Mouse (Mus musculus) intestine, embryonic 16.5 days (tissue): ENCODE data around the gene Enpp1. TPM values are rescaled to one million over a fixed set of nuclear protein-coding genes. Genes with fewer than 3 reads are reported as not detected.

Source experiments
- ATAC-seq: fragments of 200-750 bp; cut with Nextera tagmentation; 2 replicates; pipeline ENCODE4 v1.8.0; 2017; ENCODE audit warnings: moderate TSS enrichment, moderate library complexity
- H3K27ac ChIP-seq: fragments of 300-500 bp; sonication (generic); 2 replicates; pipeline ENCODE4 v1.5.1; 2014; ENCODE audit warnings: mild to moderate bottlenecking, low read length
- H3K27me3 ChIP-seq: fragments of 300-500 bp; sonication (generic); replicated peaks from 2 replicates; pipeline ENCODE4 v1.6.1; 2014; ENCODE audit warnings: low read length, control low read depth, mixed read lengths; ENCODE audit not compliant: control insufficient read depth, insufficient read depth
- H3K36me3 ChIP-seq: fragments of 300-500 bp; sonication (generic); 2 replicates; pipeline ENCODE4 v1.6.1; 2014; ENCODE audit warnings: low read length, control low read depth; ENCODE audit not compliant: control insufficient read depth, insufficient read depth
- H3K4me1 ChIP-seq: fragments of 300-500 bp; sonication (generic); 2 replicates; pipeline ENCODE4 v1.6.1; 2014; ENCODE audit warnings: low read length, control low read depth, mixed read lengths; ENCODE audit not compliant: control insufficient read depth, insufficient read depth
- H3K4me2 ChIP-seq: fragments of 300-500 bp; sonication (generic); 2 replicates; pipeline ENCODE4 v1.6.1; 2014; ENCODE audit warnings: low read depth, low read length, control low read depth
- H3K4me3 ChIP-seq: fragments of 300-500 bp; sonication (generic); 2 replicates; pipeline ENCODE4 v1.5.1; 2014; ENCODE audit warnings: mild to moderate bottlenecking, low read length
- H3K9ac ChIP-seq: fragments of 300-500 bp; sonication (generic); 2 replicates; pipeline ENCODE4 v1.6.1; 2014; ENCODE audit warnings: low read depth, low read length
- H3K9me3 ChIP-seq: fragments of 300-500 bp; sonication (generic); 2 replicates; pipeline ENCODE4 v1.6.1; 2016; ENCODE audit warnings: low read length, control low read depth; ENCODE audit not compliant: control insufficient read depth
- WGBS: fragments of 180-500 bp; shearing (Covaris S2); extraction: QIAGEN DNeasy Blood & Tissue Kit; methylation state at CpG from one replicate; pipeline ENCODE4 v1.1.7; 2014; 5-methylcytosine and 5-hydroxymethylcytosine counted together
- polyA plus RNA-seq: library from polyadenylated mRNA; unstranded; fragments of >200 nt; fragmentation: Nextera tagmentation; extraction: Ambion mirVana; gene quantifications from 2 replicates; pipeline ENCODE4 v1.2.1, GENCODE M21; 2015

Enpp1 gene
- polyA plus RNA-seq, 1 experiment from 2014 or later, result 10.1 TPM

GRCm38 (mm10) chr10:24634288-24634687, 77.7 kb downstream of the Enpp1 start:
- Histone ChIP-seq H3K9ac (peak overlapping the region; percentile 62), H3K4me3 (no peak overlapping the region), H3K27me3 (no peaks in the 10 kb centered on the region), H3K9me3 (no peaks in the 10 kb centered on the region), H3K36me3 (no peaks in the 10 kb centered on the region), H3K4me1 (peaks cover 38% of the 10 kb centered on the region), H3K27ac (peak overlapping the region; percentile 96), H3K4me2 (0 out of 2 replicates have a peak overlapping the region, but pooled peaks have one; percentile 6)
- WGBS, result 43% methylated on average over 9 of the region's 9 CpGs
- ATAC-seq, result no peak

- no peak overlapping the region for H3K4me3 ChIP-seq
- ATAC-seq, result no peak
- 90% methylated on average over 5 of the region's 5 CpGs for WGBS
- H3K27ac ChIP-seq, result no peak overlapping the region
- no peaks in the 10 kb centered on the region for H3K9me3 ChIP-seq
- H3K27me3 ChIP-seq, result no peaks in the 10 kb centered on the region
- peaks cover 21% of the 10 kb centered on the region for H3K4me1 ChIP-seq
- no peaks in the 10 kb centered on the region for H3K36me3 ChIP-seq
- no peak overlapping the region for H3K4me2 ChIP-seq
- H3K9ac ChIP-seq, result no peak overlapping the region
Observed at GRCm38 (mm10) chr10:24631122-24631521, 80.8 kb downstream of the Enpp1 start.

- H3K4me2 ChIP-seq, result 0 out of 2 replicates have a peak overlapping the region, but pooled peaks have one; percentile 15
- 28% methylated on average over 18 of the region's 18 CpGs for WGBS
- peaks cover 16% of the 10 kb centered on the region for H3K4me1 ChIP-seq
- no peak overlapping the region for H3K27ac ChIP-seq
- H3K9me3 ChIP-seq, result no peaks in the 10 kb centered on the region
- H3K4me3 ChIP-seq, result no peak overlapping the region
- H3K36me3 ChIP-seq, result no peaks in the 10 kb centered on the region
- no peak overlapping the region for H3K9ac ChIP-seq
- no peaks in the 10 kb centered on the region for H3K27me3 ChIP-seq
- ATAC-seq, result no peak
Observed at GRCm38 (mm10) chr10:24630469-24631081, 81.4 kb downstream of the Enpp1 start.

GRCm38 (mm10) chr10:24629086-24629720, 82.8 kb downstream of the Enpp1 start:
- H3K4me2 ChIP-seq, result peak overlapping the region; percentile 36
- H3K9me3 ChIP-seq, result no peaks in the 10 kb centered on the region
- peaks cover 7% of the 10 kb centered on the region; the same call in 1 of the 2 replicates for H3K4me1 ChIP-seq
- H3K9ac ChIP-seq, result 0 out of 2 replicates have a peak overlapping the region, but pooled peaks have one; percentile 38
- H3K4me3 ChIP-seq, result peak overlapping the region; percentile 14
- peak overlapping the region; percentile 87 for H3K27ac ChIP-seq
- peak; percentile 94 for ATAC-seq
- 52% methylated on average over 9 of the region's 9 CpGs for WGBS
- no peaks in the 10 kb centered on the region for H3K27me3 ChIP-seq
- H3K36me3 ChIP-seq, result no peaks in the 10 kb centered on the region

- Histone ChIP-seq H3K36me3 (no peaks in the 10 kb centered on the region), H3K27me3 (no peaks in the 10 kb centered on the region), H3K4me3 (peak overlapping the region; percentile 14), H3K4me1 (0 out of 2 replicates have a peak, but pooled peaks cover 6% of the 10 kb centered on the region), H3K4me2 (peak overlapping the region; percentile 36), H3K9ac (0 out of 2 replicates have a peak overlapping the region, but pooled peaks have one; percentile 38), H3K27ac (peak overlapping the region; percentile 85), H3K9me3 (no peaks in the 10 kb centered on the region)
- WGBS, result 37% methylated on average over 9 of the region's 9 CpGs
- ATAC-seq, result no peak
Observed at GRCm38 (mm10) chr10:24628466-24628865, 83.5 kb downstream of the Enpp1 start.

GRCm38 (mm10) chr10:24627262-24627661, 84.7 kb downstream of the Enpp1 start:
- H3K9ac ChIP-seq, result no peak overlapping the region
- no peak for ATAC-seq
- H3K27ac ChIP-seq, result no peak overlapping the region
- H3K4me1 ChIP-seq, result 0 out of 2 replicates have a peak, but pooled peaks cover 6% of the 10 kb centered on the region
- 68% methylated on average over 12 of the region's 12 CpGs for WGBS
- no peak overlapping the region for H3K4me2 ChIP-seq
- H3K27me3 ChIP-seq, result no peaks in the 10 kb centered on the region
- H3K4me3 ChIP-seq, result no peak overlapping the region
- H3K36me3 ChIP-seq, result no peaks in the 10 kb centered on the region
- no peaks in the 10 kb centered on the region for H3K9me3 ChIP-seq

- H3K36me3 ChIP-seq, result no peaks in the 10 kb centered on the region
- H3K9ac ChIP-seq, result no peak overlapping the region
- H3K9me3 ChIP-seq, result no peaks in the 10 kb centered on the region
- 0 out of 2 replicates have a peak, but pooled peaks cover 3% of the 10 kb centered on the region for H3K4me1 ChIP-seq
- no peak overlapping the region for H3K27ac ChIP-seq
- H3K27me3 ChIP-seq, result no peaks in the 10 kb centered on the region
- no peak overlapping the region for H3K4me3 ChIP-seq
- H3K4me2 ChIP-seq, result no peak overlapping the region
- WGBS, result 39% methylated on average over 24 of the region's 24 CpGs
- no peak for ATAC-seq
Observed at GRCm38 (mm10) chr10:24625060-24625701, 86.8 kb downstream of the Enpp1 start.

GRCm38 (mm10) chr10:24622586-24622985, 89.4 kb downstream of the Enpp1 start:
- no peaks in the 10 kb centered on the region for H3K36me3 ChIP-seq
- no peak for ATAC-seq
- 40% methylated on average over 7 of the region's 7 CpGs for WGBS
- no peaks in the 10 kb centered on the region for H3K27me3 ChIP-seq
- H3K9ac ChIP-seq, result no peak overlapping the region
- H3K4me1 ChIP-seq, result no peaks in the 10 kb centered on the region
- H3K4me2 ChIP-seq, result no peak overlapping the region
- H3K4me3 ChIP-seq, result no peak overlapping the region
- H3K27ac ChIP-seq, result no peak overlapping the region
- no peaks in the 10 kb centered on the region for H3K9me3 ChIP-seq

- no peaks in the 10 kb centered on the region for H3K27me3 ChIP-seq
- H3K4me1 ChIP-seq, result no peaks in the 10 kb centered on the region
- H3K4me2 ChIP-seq, result no peak overlapping the region
- no peak overlapping the region for H3K9ac ChIP-seq
- H3K36me3 ChIP-seq, result no peaks in the 10 kb centered on the region
- H3K4me3 ChIP-seq, result no peak overlapping the region
- no peak for ATAC-seq
- no peak overlapping the region for H3K27ac ChIP-seq
- 40% methylated on average over 9 of the region's 9 CpGs for WGBS
- H3K9me3 ChIP-seq, result no peaks in the 10 kb centered on the region
Observed at GRCm38 (mm10) chr10:24621572-24621971, 90.4 kb downstream of the Enpp1 start.
